Mouse (Mus musculus) stomach, embryonic 14.5 days (tissue): Measurements from ENCODE around the gene Stxbp4. TPM values are rescaled to one million over a fixed set of nuclear protein-coding genes. Genes with fewer than 3 reads are reported as not detected.

Source experiments
- ATAC-seq: fragments of 200-750 bp; cut with Nextera tagmentation; 2 replicates; pipeline ENCODE4 v1.8.0; 2017; ENCODE audit warnings: low read depth, moderate TSS enrichment; ENCODE audit not compliant: insufficient number of reproducible peaks, insufficient read depth, low FRiP score
- H3K27ac ChIP-seq: fragments of 300-500 bp; sonication (generic); 2 replicates; pipeline ENCODE4 v1.5.1; 2014; ENCODE audit warnings: mild to moderate bottlenecking, low read length, moderate library complexity, mixed read lengths
- H3K27me3 ChIP-seq: fragments of 300-500 bp; sonication (generic); 2 replicates; pipeline ENCODE4 v1.6.1; 2014; ENCODE audit warnings: low read length, control low read depth, mixed read lengths; ENCODE audit not compliant: control insufficient read depth, insufficient read depth
- H3K36me3 ChIP-seq: fragments of 300-500 bp; sonication (generic); 2 replicates; pipeline ENCODE4 v1.6.1; 2014; ENCODE audit warnings: mild to moderate bottlenecking, control low read depth, low read length, moderate library complexity, mixed read lengths; ENCODE audit not compliant: control insufficient read depth, insufficient read depth
- H3K4me1 ChIP-seq: fragments of 300-500 bp; sonication (generic); 2 replicates; pipeline ENCODE4 v1.6.1; 2014; ENCODE audit warnings: low read length, control low read depth, mixed read lengths; ENCODE audit not compliant: control insufficient read depth, insufficient read depth
- H3K4me2 ChIP-seq: fragments of 300-500 bp; sonication (generic); replicated peaks from 2 replicates; pipeline ENCODE4 v1.6.1; 2014; ENCODE audit warnings: low read depth, low read length, control low read depth
- H3K4me3 ChIP-seq: fragments of 300-500 bp; sonication (generic); 2 replicates; pipeline ENCODE4 v1.5.1; 2014; ENCODE audit warnings: low read depth, low read length, control low read depth
- H3K9ac ChIP-seq: fragments of 300-500 bp; sonication (generic); replicated peaks from 2 replicates; pipeline ENCODE4 v1.6.1; 2014; ENCODE audit warnings: low read depth, mild to moderate bottlenecking, control low read depth, low read length, moderate library complexity, mixed read lengths
- H3K9me3 ChIP-seq: fragments of 300-500 bp; sonication (generic); 2 replicates; pipeline ENCODE4 v1.6.1; 2016; ENCODE audit warnings: low read depth, low read length, control low read depth; ENCODE audit not compliant: control insufficient read depth
- WGBS: fragments of 180-500 bp; shearing (Covaris S2); extraction: QIAGEN DNeasy Blood & Tissue Kit; methylation state at CpG from one replicate; pipeline ENCODE4 v1.1.7; 2014; 5-methylcytosine and 5-hydroxymethylcytosine counted together
- polyA plus RNA-seq: library from polyadenylated mRNA; unstranded; fragments of >200 nt; fragmentation: Nextera tagmentation; extraction: Ambion mirVana; gene quantifications from 2 replicates; pipeline ENCODE4 v1.2.1, GENCODE M21; 2014

Gene Stxbp4
- polyA plus RNA-seq, 1 experiment from 2014 or later: 27.2 TPM

- Histone ChIP-seq H3K27ac (no peak overlapping the region), H3K4me2 (no peak overlapping the region), H3K9ac (no peak overlapping the region), H3K36me3 (peaks cover 3% of the 10 kb centered on the region; the same call in 1 of the 2 replicates), H3K4me3 (no peak overlapping the region), H3K27me3 (no peaks in the 10 kb centered on the region), H3K4me1 (no peaks in the 10 kb centered on the region), H3K9me3 (no peaks in the 10 kb centered on the region)
- 91% methylated on average over 7 of the region's 7 CpGs for WGBS
- no peak for ATAC-seq
These were observed 39.1 kb upstream of the Stxbp4 start for GRCm38 (mm10) chr11:90677027-90677426.

DNA sequence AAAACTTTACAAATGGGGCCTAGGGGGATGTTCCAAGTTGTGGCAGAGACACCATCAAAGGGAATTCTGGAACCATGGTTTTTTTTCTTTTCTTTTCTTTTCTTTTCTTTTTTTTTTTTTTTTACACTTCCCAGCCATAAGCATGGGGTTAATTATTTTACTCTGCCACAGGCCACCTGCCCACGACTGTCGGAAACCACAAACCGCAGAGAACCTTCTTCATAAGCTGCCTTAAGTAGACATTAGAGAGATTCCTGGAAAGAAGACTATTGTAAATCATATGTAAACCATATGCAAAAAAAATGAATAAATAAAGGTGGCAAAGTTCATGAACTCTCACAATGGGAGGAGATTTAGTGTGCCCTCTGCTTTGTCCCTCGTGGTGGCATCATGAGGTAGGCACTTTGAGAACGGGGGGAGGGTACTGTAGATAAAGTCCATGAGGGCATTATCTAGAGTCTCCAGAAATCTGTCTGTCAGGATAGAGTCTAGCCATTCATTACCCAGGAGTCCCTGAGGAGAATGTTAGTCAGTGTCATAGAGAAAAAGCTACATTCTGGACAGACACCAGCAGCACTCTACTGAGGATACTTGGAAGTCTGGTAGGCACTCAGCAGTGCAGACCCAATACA lies 37.7 kb upstream of the Stxbp4 start:
- no peak overlapping the region for H3K4me3 ChIP-seq
- no peak overlapping the region for H3K27ac ChIP-seq
- ATAC-seq: peak; percentile 67; the same call in 1 of the 2 replicates
- H3K4me1 ChIP-seq: no peaks in the 10 kb centered on the region
- H3K36me3 ChIP-seq: peaks cover 3% of the 10 kb centered on the region; the same call in 1 of the 2 replicates
- no peak overlapping the region for H3K9ac ChIP-seq
- H3K9me3 ChIP-seq: no peaks in the 10 kb centered on the region
- 74% methylated on average over 5 of the region's 5 CpGs for WGBS
- H3K27me3 ChIP-seq: no peaks in the 10 kb centered on the region
- H3K4me2 ChIP-seq: no peak overlapping the region

DNA sequence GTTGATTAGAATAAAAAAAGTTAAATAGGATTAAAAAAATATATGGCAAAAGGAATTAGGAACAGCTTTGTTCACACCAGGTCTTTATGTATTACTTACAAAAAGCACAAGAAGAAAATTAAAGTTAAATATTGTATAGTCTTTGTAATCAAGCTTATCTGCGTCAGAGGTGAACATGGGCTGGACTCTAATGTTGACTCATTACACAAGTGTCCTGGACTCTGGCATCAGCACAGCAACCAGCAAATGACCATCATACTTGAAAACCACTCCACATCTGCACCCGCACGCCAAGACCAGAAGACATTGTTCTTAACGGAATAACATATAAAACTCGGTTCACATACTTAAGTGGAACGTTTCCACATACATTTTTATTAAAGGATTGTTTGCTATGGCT lies 29.4 kb upstream of the Stxbp4 start:
- no peak overlapping the region for H3K9ac ChIP-seq
- H3K36me3 ChIP-seq: no peaks in the 10 kb centered on the region
- 90% methylated on average over 6 of the region's 6 CpGs for WGBS
- H3K9me3 ChIP-seq: no peaks in the 10 kb centered on the region
- no peak for ATAC-seq
- peaks cover 34% of the 10 kb centered on the region for H3K4me1 ChIP-seq
- H3K27me3 ChIP-seq: no peaks in the 10 kb centered on the region
- H3K4me2 ChIP-seq: no peak overlapping the region
- H3K4me3 ChIP-seq: no peak overlapping the region
- no peak overlapping the region for H3K27ac ChIP-seq

DNA sequence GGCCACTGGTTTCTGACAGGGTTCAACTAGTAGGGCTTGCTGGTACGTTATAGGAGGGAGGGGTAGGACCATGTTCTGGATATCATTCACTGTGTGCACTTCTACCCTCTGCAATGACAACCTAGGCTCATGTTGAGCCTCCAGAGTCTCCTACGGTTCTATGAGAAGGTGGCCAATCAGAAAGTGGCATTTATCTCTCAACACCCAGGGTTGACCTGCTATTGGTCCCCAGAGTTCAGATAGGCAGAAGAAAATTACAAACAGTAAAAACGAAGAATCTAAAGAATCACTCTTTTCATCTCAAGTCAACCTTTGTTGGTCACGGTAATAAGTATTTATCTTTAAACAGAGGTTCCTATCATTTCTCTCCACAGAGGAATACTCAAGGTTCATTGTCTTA lies 29.0 kb upstream of the Stxbp4 start:
- no peak overlapping the region for H3K9ac ChIP-seq
- H3K36me3 ChIP-seq: no peaks in the 10 kb centered on the region
- no peaks in the 10 kb centered on the region for H3K27me3 ChIP-seq
- H3K9me3 ChIP-seq: no peaks in the 10 kb centered on the region
- H3K4me2 ChIP-seq: no peak overlapping the region
- no peak overlapping the region for H3K27ac ChIP-seq
- no peak overlapping the region for H3K4me3 ChIP-seq
- no peak for ATAC-seq
- H3K4me1 ChIP-seq: peaks cover 34% of the 10 kb centered on the region
- WGBS: 74% methylated on average over 4 of the region's 4 CpGs

GRCm38 (mm10) chr11:90666144-90666757 lies 28.4 kb upstream of the Stxbp4 start:
- Histone ChIP-seq H3K27me3 (no peaks in the 10 kb centered on the region), H3K36me3 (no peaks in the 10 kb centered on the region; the same call in 1 of the 2 replicates), H3K4me1 (peaks cover 34% of the 10 kb centered on the region), H3K27ac (peak overlapping the region; percentile 87; the same call in 1 of the 2 replicates), H3K9me3 (no peaks in the 10 kb centered on the region), H3K4me3 (no peak overlapping the region), H3K4me2 (no peak overlapping the region), H3K9ac (no peak overlapping the region)
- WGBS: 53% methylated on average over 3 of the region's 3 CpGs
- no peak for ATAC-seq

GRCm38 (mm10) chr11:90665161-90665560 lies 27.3 kb upstream of the Stxbp4 start:
- peaks cover 34% of the 10 kb centered on the region for H3K4me1 ChIP-seq
- ATAC-seq: peak; percentile 38; the same call in 1 of the 2 replicates

GRCm38 (mm10) chr11:90664345-90664986 lies 26.6 kb upstream of the Stxbp4 start:
- Histone ChIP-seq H3K4me1 (peaks cover 34% of the 10 kb centered on the region), H3K4me3 (no peak overlapping the region), H3K36me3 (peaks cover 3% of the 10 kb centered on the region; the same call in 1 of the 2 replicates), H3K4me2 (peak overlapping the region; percentile 24), H3K27ac (peak overlapping the region; percentile 87), H3K9me3 (no peaks in the 10 kb centered on the region), H3K9ac (no peak overlapping the region), H3K27me3 (no peaks in the 10 kb centered on the region)
- peak; percentile 70 for ATAC-seq
- 3% methylated on average over 8 of the region's 8 CpGs for WGBS

More at GRCm38 (mm10) chr11:90665161-90665560, 27.3 kb upstream of the Stxbp4 start:
- H3K4me2 ChIP-seq: peak overlapping the region; percentile 24
- H3K36me3 ChIP-seq: peaks cover 3% of the 10 kb centered on the region; the same call in 1 of the 2 replicates
- H3K27me3 ChIP-seq: no peaks in the 10 kb centered on the region
- no peak overlapping the region for H3K9ac ChIP-seq
- H3K9me3 ChIP-seq: no peaks in the 10 kb centered on the region
- H3K4me3 ChIP-seq: no peak overlapping the region
- H3K27ac ChIP-seq: peak overlapping the region; percentile 87
- 5% methylated on average over 6 of the region's 6 CpGs for WGBS

DNA sequence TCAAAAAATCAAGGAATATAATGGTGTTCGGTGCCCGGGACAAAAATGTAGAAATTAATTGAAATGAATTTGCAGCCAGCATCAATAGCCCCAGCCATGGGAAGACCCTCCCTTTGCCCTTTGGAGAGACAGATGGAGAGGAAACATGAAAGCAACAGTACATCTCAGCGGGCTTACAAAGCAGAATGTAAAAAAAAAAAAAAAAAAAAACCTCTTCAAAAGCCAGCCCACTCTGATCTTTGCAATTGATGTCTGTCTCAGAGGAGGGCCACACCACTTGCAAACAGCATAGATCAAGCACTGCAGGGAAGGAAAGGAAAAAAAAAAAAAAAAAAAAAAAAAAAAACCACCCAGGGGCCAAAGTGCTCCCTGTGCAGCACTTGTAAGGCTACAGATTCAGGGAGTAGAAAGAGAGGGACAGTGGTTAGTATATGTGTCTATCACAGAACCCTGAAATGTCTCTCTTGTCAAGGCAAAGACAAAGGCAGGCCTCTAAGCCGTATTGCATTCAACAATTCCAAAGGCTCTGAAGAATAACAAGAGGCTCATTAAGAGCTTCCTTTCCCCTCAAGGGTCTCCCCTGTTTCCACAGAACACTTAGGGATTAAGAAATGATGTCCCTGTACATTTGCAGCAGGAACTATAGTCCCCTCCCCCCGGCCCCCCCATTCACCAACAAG lies 25.9 kb upstream of the Stxbp4 start:
- 44% methylated on average over 5 of the region's 5 CpGs for WGBS
- Histone ChIP-seq H3K27ac (peak overlapping the region; percentile 87; the same call in 1 of the 2 replicates), H3K9ac (no peak overlapping the region), H3K4me2 (no peak overlapping the region), H3K4me3 (no peak overlapping the region), H3K27me3 (no peaks in the 10 kb centered on the region), H3K36me3 (peaks cover 3% of the 10 kb centered on the region; the same call in 1 of the 2 replicates), H3K4me1 (peaks cover 34% of the 10 kb centered on the region), H3K9me3 (no peaks in the 10 kb centered on the region)
- ATAC-seq: no peak
